In the genomic region with DNA sequence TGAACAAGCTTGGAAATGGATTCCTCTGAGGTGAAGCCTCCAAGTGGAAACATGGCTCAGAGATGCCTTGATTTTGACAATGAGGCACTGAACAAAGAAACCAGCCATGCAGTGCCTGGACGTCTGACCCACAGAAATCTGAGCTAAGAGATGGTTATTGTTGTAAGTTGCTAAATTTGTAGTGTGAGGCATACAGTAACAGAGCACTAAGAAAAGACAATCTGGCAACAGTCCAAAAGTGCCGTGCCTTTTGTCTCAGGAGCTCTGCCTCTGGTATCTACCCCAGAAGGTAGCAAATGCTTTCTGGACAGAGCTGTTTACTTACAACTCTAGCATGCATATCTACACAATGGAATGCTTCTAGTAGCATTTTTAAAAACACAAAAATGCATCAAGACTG, we compare ENCODE assay signal across 11 mouse cellular contexts. TPM values are rescaled to one million over a fixed set of nuclear protein-coding genes. Genes with fewer than 3 reads are reported as not detected.
DNase-seq lines count a peak whose midpoint lies in the region; ATAC-seq lines count a peak whose summit lies in the region.
"Had no signal": no experiment of that assay in that cellular context is flagged by ENCODE, and none has a peak within 500 bp of the region (broad histone marks: within the 10 kb centered on the region; RNA-seq: fewer than 3 reads in every experiment).

No protein-coding gene starts in this region.

- H3K27me3 ChIP-seq in kidney, embryonic 15.5 days = no peaks in the 10 kb centered on the region
- H3K27me3 ChIP-seq in heart, embryonic 15.5 days = no peaks in the 10 kb centered on the region
- H3K27me3 ChIP-seq: forebrain, embryonic 15.5 days; midbrain, embryonic 12.5 days had no signal

- 23% methylated on average over 2 of the region's 2 CpGs for WGBS in kidney, embryonic 15.5 days
- WGBS in heart, embryonic 15.5 days = 15% methylated on average over 2 of the region's 2 CpGs

- H3K4me2 ChIP-seq in kidney, embryonic 15.5 days = no peak overlapping the region
- H3K4me2 ChIP-seq in heart, embryonic 15.5 days = no peak overlapping the region
- H3K4me2 ChIP-seq: forebrain, embryonic 15.5 days; midbrain, embryonic 12.5 days had no signal

- peaks cover 16% of the 10 kb centered on the region; the same call in 1 of the 2 replicates for H3K4me1 ChIP-seq in kidney, embryonic 15.5 days
- peaks cover 36% of the 10 kb centered on the region for H3K4me1 ChIP-seq in heart, embryonic 15.5 days (replicated peaks)
- H3K4me1 ChIP-seq: forebrain, embryonic 15.5 days had no signal

- DNase-seq in kidney, adult 18-20 months = no peak
- DNase-seq in 3T3-L1 (ENCODE audit: low read depth, low spot score) = peak; percentile 14
- peak; percentile 80 for DNase-seq in Muller cell, postnatal 12 days (ENCODE audit: inconsistent ontology term)
- no peak for DNase-seq in layer of hippocampus, adult 9-10 months (ENCODE audit: low spot score)
- DNase-seq in ovary, postnatal 14 days (ENCODE audit: low spot score) = no peak
- DNase-seq: cerebellum, adult 11 months; kidney, postnatal 25 days had no signal

- no peak for ATAC-seq in kidney, embryonic 15.5 days (replicated peaks; ENCODE audit: low FRiP score)
- no peak; the same call in 1 of the 2 replicates for ATAC-seq in heart, embryonic 15.5 days (replicated peaks; ENCODE audit: insufficient number of reproducible peaks, insufficient read depth, low FRiP score, low read depth)
- ATAC-seq: forebrain, embryonic 15.5 days had no signal

- 0 out of 2 replicates have a peak, but pooled peaks cover 5% of the 10 kb centered on the region for H3K36me3 ChIP-seq in kidney, embryonic 15.5 days
- H3K36me3 ChIP-seq in heart, embryonic 15.5 days = no peaks in the 10 kb centered on the region
- H3K36me3 ChIP-seq: forebrain, embryonic 15.5 days had no signal

- no peak overlapping the region for H3K4me3 ChIP-seq in kidney, embryonic 15.5 days (replicated peaks)
- no peak overlapping the region for H3K4me3 ChIP-seq in heart, embryonic 15.5 days
- H3K4me3 ChIP-seq: forebrain, embryonic 15.5 days; midbrain, embryonic 12.5 days had no signal

- no peak overlapping the region for H3K9ac ChIP-seq in kidney, embryonic 15.5 days
- H3K9ac ChIP-seq in heart, embryonic 15.5 days = no peak overlapping the region
- H3K9ac ChIP-seq: forebrain, embryonic 15.5 days; midbrain, embryonic 12.5 days had no signal

- peak overlapping the region; percentile 29; the same call in 1 of the 2 replicates for H3K27ac ChIP-seq in kidney, embryonic 15.5 days
- peak overlapping the region; percentile 68 for H3K27ac ChIP-seq in heart, embryonic 15.5 days
- H3K27ac ChIP-seq: forebrain, embryonic 15.5 days; midbrain, embryonic 12.5 days had no signal

- H3K9me3 ChIP-seq in kidney, embryonic 15.5 days (replicated peaks) = no peaks in the 10 kb centered on the region
- no peaks in the 10 kb centered on the region for H3K9me3 ChIP-seq in heart, embryonic 15.5 days (replicated peaks)
- H3K9me3 ChIP-seq: forebrain, embryonic 15.5 days; midbrain, embryonic 12.5 days had no signal

RNA-seq across cellular contexts. Expression of gene Wdr59, which starts 13.3 kb away (rescaled TPM):
- polyA plus RNA-seq in kidney, embryonic 15.5 days (2015; fragmentation: Nextera tagmentation; extraction: Ambion mirVana) = 6.7 and 7.0 TPM in 2 replicates
- polyA plus RNA-seq in heart, embryonic 15.5 days (2015; fragmentation: Nextera tagmentation; extraction: Ambion mirVana) = 3.4 and 4.4 TPM in 2 replicates

RNA-seq across cellular contexts. Expression of gene Znrf1, which starts 27.3 kb away (rescaled TPM):
- polyA plus RNA-seq in kidney, embryonic 15.5 days (2015; fragmentation: Nextera tagmentation; extraction: Ambion mirVana) = 25.2 and 28.6 TPM in 2 replicates
- polyA plus RNA-seq in heart, embryonic 15.5 days (2015; fragmentation: Nextera tagmentation; extraction: Ambion mirVana) = 21.9 and 31.0 TPM in 2 replicates

Comparison
In these comparisons a context has a peak if more than half of its experiments do, and no peak if none do; other contexts are left out.
1. DNase-seq: peak in 3T3-L1 (single experiment) and Muller cell, postnatal 12 days (single experiment); none in kidney, adult 18-20 months (single experiment), layer of hippocampus, adult 9-10 months (single experiment) and ovary, postnatal 14 days (single experiment).